Mouse (Mus musculus) limb, embryonic 11.5 days (tissue): ENCODE data around the gene Ddx47. TPM values are rescaled to one million over a fixed set of nuclear protein-coding genes. Genes with fewer than 3 reads are reported as not detected.

ENCODE experiments used
- ATAC-seq: fragments of 200-750 bp; cut with Nextera tagmentation; 2 replicates; pipeline ENCODE4 v1.8.0; 2017; ENCODE audit warnings: low read depth; ENCODE audit not compliant: insufficient number of reproducible peaks, low FRiP score, low TSS enrichment
- DNase-seq: peaks from one replicate; pipeline ENCODE4 v3.0.0-alpha.2; 2015; ENCODE audit warnings: low spot score
- H3K27ac ChIP-seq: fragments of 300-500 bp; sonication (generic); replicated peaks from 2 replicates; pipeline ENCODE4 v1.5.1; 2014; ENCODE audit warnings: low read depth, mild to moderate bottlenecking, low read length
- H3K27me3 ChIP-seq: fragments of 300-500 bp; sonication (generic); 2 replicates; pipeline ENCODE4 v1.6.1; 2014; ENCODE audit warnings: mild to moderate bottlenecking, low read length, mixed read lengths; ENCODE audit not compliant: control insufficient read depth, insufficient read depth
- H3K36me3 ChIP-seq: fragments of 300-500 bp; sonication (generic); 2 replicates; pipeline ENCODE4 v1.6.1; 2014; ENCODE audit warnings: mild to moderate bottlenecking, low read length, moderate library complexity, mixed read lengths; ENCODE audit not compliant: control insufficient read depth, insufficient read depth
- H3K4me1 ChIP-seq: fragments of 300-500 bp; sonication (generic); 2 replicates; pipeline ENCODE4 v1.6.1; 2014; ENCODE audit warnings: low read length, mixed read lengths; ENCODE audit not compliant: control insufficient read depth, insufficient read depth
- H3K4me2 ChIP-seq: fragments of 300-500 bp; sonication (generic); 2 replicates; pipeline ENCODE4 v1.6.1; 2014; ENCODE audit warnings: low read depth, mild to moderate bottlenecking, moderate library complexity; ENCODE audit not compliant: severe bottlenecking
- H3K4me3 ChIP-seq: fragments of 300-500 bp; sonication (generic); 2 replicates; pipeline ENCODE4 v1.5.1; 2014; ENCODE audit warnings: low read depth, low read length
- H3K9ac ChIP-seq: fragments of 300-500 bp; sonication (generic); 2 replicates; pipeline ENCODE4 v1.6.1; 2014; ENCODE audit warnings: mild to moderate bottlenecking, low read length
- H3K9me3 ChIP-seq: fragments of 300-500 bp; sonication (generic); 2 replicates; pipeline ENCODE4 v1.6.1; 2016; ENCODE audit warnings: low read length; ENCODE audit not compliant: control insufficient read depth
- WGBS: fragments of 180-500 bp; shearing (Covaris S2); extraction: QIAGEN DNeasy Blood & Tissue Kit; methylation state at CpG from one replicate; pipeline ENCODE4 v1.1.7; 2014; 5-methylcytosine and 5-hydroxymethylcytosine counted together
- polyA plus RNA-seq: library from polyadenylated mRNA; unstranded; fragments of >200 nt; fragmentation: Nextera tagmentation; extraction: Ambion mirVana; gene quantifications from 2 replicates; pipeline ENCODE4 v1.2.1, GENCODE M21; 2014

Ddx47 gene
- polyA plus RNA-seq, 1 experiment from 2014 or later: 140 TPM

DNA sequence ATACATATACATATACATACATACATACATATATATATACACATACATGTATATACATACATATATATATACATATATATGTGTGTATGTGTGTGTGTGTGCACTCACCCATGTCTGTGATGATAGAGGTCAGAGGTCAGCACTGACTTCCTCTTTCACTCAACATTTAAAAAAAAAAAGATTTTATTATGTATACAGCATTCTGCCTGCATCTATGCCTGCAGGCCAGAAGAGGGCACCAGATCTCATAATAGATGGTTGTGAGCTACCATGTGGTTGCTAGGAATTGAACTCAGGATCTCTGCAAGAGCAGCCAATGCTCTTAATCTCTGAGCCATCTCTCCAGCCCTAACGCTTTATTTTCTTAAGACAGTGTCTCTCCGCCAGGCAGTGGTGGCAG is 14.5 kb upstream of the Ddx47 start:
- Histone ChIP-seq H3K4me3 (no peak overlapping the region), H3K27me3 (no peaks in the 10 kb centered on the region), H3K27ac (no peak overlapping the region), H3K4me1 (no peaks in the 10 kb centered on the region), H3K9ac (no peak overlapping the region), H3K4me2 (no peak overlapping the region), H3K9me3 (no peaks in the 10 kb centered on the region), H3K36me3 (no peaks in the 10 kb centered on the region)
- 85% methylated on average over 2 of the region's 2 CpGs for WGBS
- ATAC-seq (no peak), DNase-seq (no peak)

- Histone ChIP-seq H3K4me3 (no peak overlapping the region), H3K36me3 (no peaks in the 10 kb centered on the region), H3K9ac (no peak overlapping the region), H3K27me3 (no peaks in the 10 kb centered on the region), H3K9me3 (no peaks in the 10 kb centered on the region), H3K4me1 (no peaks in the 10 kb centered on the region), H3K27ac (no peak overlapping the region), H3K4me2 (no peak overlapping the region)
- 76% methylated on average over 8 of the region's 8 CpGs for WGBS
- DNase-seq (no peak), ATAC-seq (no peak)
Observed at GRCm38 (mm10) chr6:134998076-134998475, 13.3 kb upstream of the Ddx47 start.

DNA sequence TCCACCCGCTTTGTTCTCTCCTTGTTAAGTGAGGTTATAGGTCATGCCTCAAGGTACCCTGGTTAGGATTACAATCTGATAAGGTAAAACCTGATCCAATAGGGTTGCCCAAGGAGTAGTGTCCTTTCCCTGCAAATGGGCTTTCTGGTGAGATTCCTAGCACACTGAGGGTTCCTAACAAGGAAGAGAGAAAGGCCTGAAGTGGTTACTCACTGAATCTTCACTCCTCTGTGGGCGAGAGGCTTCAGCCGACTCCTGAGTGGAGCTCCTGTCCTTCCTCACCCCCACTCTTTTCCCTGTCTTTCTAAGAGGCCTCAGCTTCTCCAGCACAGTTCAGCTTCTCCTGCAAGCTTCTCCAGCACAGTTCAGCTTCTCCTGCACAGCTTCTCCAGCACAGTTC is 12.6 kb upstream of the Ddx47 start:
- Histone ChIP-seq H3K4me2 (no peak overlapping the region), H3K27me3 (no peaks in the 10 kb centered on the region), H3K9me3 (no peaks in the 10 kb centered on the region), H3K36me3 (no peaks in the 10 kb centered on the region), H3K27ac (no peak overlapping the region), H3K9ac (no peak overlapping the region), H3K4me1 (no peaks in the 10 kb centered on the region), H3K4me3 (no peak overlapping the region)
- DNase-seq (no peak), ATAC-seq (no peak)
- WGBS: 62% methylated on average over 3 of the region's 3 CpGs

DNA sequence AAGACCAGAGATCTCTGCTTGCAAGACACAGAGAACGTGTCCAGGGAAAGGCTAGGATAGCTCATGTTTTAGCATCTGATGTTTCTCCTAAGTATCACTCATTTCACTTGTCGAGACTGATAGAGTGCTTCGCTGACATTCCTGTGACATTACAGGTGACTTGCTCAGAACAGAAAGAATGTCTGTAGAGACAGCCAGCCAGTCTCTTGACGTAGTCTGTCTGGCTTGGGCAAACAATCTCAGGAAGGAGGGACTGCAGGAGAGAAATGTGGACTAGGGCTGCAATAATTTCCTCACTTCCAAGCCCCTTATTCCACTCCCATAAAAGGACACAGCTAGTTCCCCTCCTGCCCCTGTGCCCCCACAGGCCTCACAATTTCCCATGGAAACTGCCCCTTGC is 11.1 kb upstream of the Ddx47 start:
- Histone ChIP-seq H3K4me1 (no peaks in the 10 kb centered on the region), H3K9me3 (no peaks in the 10 kb centered on the region), H3K36me3 (no peaks in the 10 kb centered on the region), H3K4me3 (no peak overlapping the region), H3K4me2 (no peak overlapping the region), H3K27me3 (no peaks in the 10 kb centered on the region), H3K9ac (no peak overlapping the region), H3K27ac (no peak overlapping the region)
- DNase-seq: no peak
- ATAC-seq: no peak
- WGBS: 76% methylated on average over 4 of the region's 4 CpGs

DNA sequence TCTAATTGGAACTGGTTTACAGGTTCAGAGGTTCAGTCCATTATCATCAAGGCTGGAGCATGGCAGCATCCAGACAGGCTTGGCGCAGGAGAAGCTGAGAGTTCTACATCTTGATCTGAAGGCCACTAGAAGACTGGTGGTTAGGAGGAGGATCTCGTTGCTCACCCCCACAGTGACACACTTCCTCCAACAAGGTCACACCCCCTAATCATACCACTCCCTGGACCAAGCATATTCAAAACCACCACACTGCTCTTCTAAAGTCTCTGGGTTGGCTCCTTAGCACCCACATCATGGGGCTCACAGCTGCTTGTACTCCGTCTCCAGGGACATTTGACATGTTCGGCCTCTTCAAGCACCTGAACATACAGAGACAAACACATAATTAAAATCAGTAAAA is 9.4 kb upstream of the Ddx47 start:
- no peaks in the 10 kb centered on the region for H3K9me3 ChIP-seq
- no peaks in the 10 kb centered on the region for H3K36me3 ChIP-seq
- 83% methylated on average over 4 of the region's 4 CpGs for WGBS
- no peak for ATAC-seq
- no peak overlapping the region for H3K4me3 ChIP-seq
- no peak overlapping the region for H3K4me2 ChIP-seq
- DNase-seq: no peak
- no peaks in the 10 kb centered on the region for H3K27me3 ChIP-seq
- H3K4me1 ChIP-seq: no peaks in the 10 kb centered on the region
- H3K27ac ChIP-seq: no peak overlapping the region
- no peak overlapping the region for H3K9ac ChIP-seq

GRCm38 (mm10) chr6:135006372-135006771 is 5.0 kb upstream of the Ddx47 start:
- WGBS: 94% methylated on average over 4 of the region's 4 CpGs
- Histone ChIP-seq H3K36me3 (no peaks in the 10 kb centered on the region), H3K4me1 (no peaks in the 10 kb centered on the region), H3K27me3 (no peaks in the 10 kb centered on the region), H3K9me3 (no peaks in the 10 kb centered on the region), H3K27ac (no peak overlapping the region), H3K9ac (no peak overlapping the region), H3K4me3 (no peak overlapping the region), H3K4me2 (no peak overlapping the region)
- ATAC-seq: no peak
- DNase-seq: no peak

DNA sequence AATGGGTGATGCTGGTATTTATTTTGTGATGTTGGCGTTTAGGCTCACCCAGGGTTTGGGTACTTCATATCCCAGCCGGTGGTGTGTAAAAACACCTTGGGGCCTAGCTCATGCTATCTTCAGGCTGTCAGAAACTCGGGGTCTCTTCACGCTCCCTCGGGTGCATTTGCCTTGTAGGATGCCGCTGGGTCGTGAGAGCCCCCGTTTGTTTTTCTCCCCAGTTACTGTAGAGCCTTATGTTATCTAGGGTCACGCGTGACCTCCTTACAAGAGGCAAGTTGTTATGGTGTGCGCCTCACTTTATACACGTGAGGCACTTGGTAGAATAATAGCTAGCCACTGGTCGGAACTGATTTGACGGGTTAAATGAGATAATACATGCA is 313 bp downstream of the Ddx47 start:
- no peak for DNase-seq
- Histone ChIP-seq H3K4me2 (peak overlapping the region; percentile 80), H3K4me1 (peaks cover 4% of the 10 kb centered on the region; the same call in 1 of the 2 replicates), H3K4me3 (peak overlapping the region; percentile 74), H3K27ac (no peak overlapping the region), H3K27me3 (no peaks in the 10 kb centered on the region), H3K9me3 (no peaks in the 10 kb centered on the region), H3K36me3 (peaks cover 17% of the 10 kb centered on the region), H3K9ac (peak overlapping the region; percentile 65)
- peak; percentile 42; the same call in 1 of the 2 replicates for ATAC-seq
- WGBS: 1% methylated on average over 14 of the region's 14 CpGs

GRCm38 (mm10) chr6:135017211-135017610 is 5.8 kb downstream of the Ddx47 start:
- H3K9ac ChIP-seq: no peak overlapping the region
- DNase-seq: no peak
- 93% methylated on average over 11 of the region's 11 CpGs for WGBS
- ATAC-seq: no peak
- H3K4me2 ChIP-seq: no peak overlapping the region
- H3K27me3 ChIP-seq: no peaks in the 10 kb centered on the region
- H3K27ac ChIP-seq: no peak overlapping the region
- peaks cover 44% of the 10 kb centered on the region for H3K36me3 ChIP-seq
- H3K4me1 ChIP-seq: peaks cover 2% of the 10 kb centered on the region; the same call in 1 of the 2 replicates
- H3K9me3 ChIP-seq: no peaks in the 10 kb centered on the region
- no peak overlapping the region for H3K4me3 ChIP-seq

DNA sequence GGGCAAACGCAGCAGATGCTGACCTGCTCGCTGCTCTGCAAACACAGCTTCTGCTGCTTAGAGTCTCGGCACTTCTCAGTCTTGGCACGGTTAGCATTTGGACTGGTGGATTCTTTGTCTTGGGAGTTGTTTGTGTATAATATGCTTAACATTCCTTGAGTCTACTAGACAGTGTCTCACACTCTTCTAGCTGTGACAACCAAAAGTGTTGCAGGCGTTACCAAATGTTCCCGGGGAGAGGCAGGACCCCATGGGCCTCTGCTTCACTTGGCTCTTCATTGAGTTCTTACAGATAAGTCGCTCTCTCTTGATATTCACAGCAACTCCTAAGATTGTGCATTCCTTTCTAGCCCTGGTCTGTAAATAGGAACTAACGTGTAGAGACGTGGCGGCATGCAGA is 8.2 kb downstream of the Ddx47 start:
- 93% methylated on average over 10 of the region's 10 CpGs for WGBS
- ATAC-seq: no peak

More for the DNA sequence above, 8.2 kb downstream of the Ddx47 start:
- H3K27me3 ChIP-seq: no peaks in the 10 kb centered on the region
- no peaks in the 10 kb centered on the region for H3K4me1 ChIP-seq
- H3K9me3 ChIP-seq: no peaks in the 10 kb centered on the region
- H3K9ac ChIP-seq: no peak overlapping the region
- no peak for DNase-seq
- H3K4me2 ChIP-seq: no peak overlapping the region
- peaks cover 41% of the 10 kb centered on the region for H3K36me3 ChIP-seq
- no peak overlapping the region for H3K4me3 ChIP-seq
- no peak overlapping the region for H3K27ac ChIP-seq
